Mouse (Mus musculus) cerebellum, adult 11-12 months (tissue): ENCODE measurements around the gene Rgs13.
"Not testable (repeated sequence)": the region's sequence is repeated elsewhere in the genome, so short reads cannot be mapped to it uniquely, and the experiment has no call there.

Source experiments
- DNase-seq: peaks from one replicate; pipeline ENCODE4 v3.0.0; 2022

The Rgs13 gene

DNA sequence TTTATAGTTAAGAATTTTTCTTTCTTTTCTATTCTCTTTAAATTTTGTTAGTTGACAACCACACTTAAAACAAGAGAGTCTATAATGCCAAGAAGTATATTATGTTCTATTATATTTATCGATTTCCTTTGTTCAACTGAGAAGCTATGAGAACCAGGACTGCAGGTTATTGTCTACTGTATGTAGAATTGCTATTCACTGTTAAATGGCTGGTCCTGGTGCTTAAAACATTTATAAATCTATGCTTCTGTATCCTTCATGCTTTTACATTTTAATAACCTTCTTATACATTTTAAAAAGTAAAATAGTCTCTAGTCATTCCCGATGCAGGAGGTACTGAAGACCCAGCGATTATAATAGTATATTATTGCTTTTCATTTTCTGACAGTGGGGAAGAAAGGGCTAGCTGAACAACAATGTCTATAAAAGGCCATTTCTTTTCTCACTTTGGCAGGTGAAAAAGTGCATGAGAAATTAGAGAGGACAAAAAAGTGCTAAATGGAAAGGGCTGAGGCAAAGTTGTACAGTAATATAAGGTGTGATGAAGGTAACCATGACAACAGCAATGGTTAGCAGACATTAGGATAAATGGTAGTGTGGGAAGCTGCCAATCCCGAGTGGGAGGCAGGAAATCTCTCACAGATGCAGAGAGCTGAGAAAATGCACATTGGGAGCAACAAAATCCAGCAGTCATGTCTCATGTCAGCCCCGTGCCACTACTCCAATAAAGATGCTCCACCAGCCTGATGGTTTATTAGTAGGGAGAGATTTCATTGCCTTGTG is 25.6 kb downstream of the Rgs13 start:
- DNase-seq: no peak

DNA sequence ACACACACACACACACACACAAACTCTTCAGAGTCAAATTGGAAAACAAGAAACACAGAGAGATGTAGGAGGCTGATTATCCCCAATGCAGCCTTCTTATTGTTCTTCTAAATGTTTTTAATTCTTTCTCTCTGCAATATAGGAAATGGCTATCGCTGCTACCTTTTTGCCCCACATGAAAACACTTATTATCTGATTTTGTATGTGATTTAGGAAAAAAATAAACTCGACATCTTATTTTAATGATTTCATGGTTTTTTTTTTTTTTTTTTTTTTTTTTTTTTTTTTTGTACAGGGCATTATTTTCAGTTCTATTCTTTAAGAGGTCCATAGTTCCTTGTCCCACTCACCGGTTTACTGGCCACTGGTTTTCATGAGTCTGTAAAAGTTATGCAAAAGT is 27.2 kb downstream of the Rgs13 start:
- no peak for DNase-seq

DNA sequence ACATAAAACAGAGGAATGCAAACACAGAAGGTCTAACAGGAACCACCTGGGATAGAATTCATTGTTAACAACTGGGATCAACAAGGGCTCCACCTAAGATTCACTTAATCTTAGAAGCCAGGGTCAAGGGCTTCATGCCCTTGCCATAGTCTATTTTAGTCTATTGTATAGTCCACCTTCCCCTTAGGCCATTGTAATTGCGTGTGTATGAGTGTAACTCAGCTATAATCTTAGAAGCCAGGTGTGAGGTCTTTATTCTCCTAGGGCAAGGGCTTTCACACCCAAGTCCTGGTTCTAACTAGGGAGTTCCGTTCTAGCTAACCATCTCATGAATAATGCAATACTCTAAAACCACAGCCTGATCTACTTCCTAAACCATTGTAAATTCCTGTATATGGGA is 35.8 kb downstream of the Rgs13 start:
- not testable (repeated sequence) for DNase-seq

DNA sequence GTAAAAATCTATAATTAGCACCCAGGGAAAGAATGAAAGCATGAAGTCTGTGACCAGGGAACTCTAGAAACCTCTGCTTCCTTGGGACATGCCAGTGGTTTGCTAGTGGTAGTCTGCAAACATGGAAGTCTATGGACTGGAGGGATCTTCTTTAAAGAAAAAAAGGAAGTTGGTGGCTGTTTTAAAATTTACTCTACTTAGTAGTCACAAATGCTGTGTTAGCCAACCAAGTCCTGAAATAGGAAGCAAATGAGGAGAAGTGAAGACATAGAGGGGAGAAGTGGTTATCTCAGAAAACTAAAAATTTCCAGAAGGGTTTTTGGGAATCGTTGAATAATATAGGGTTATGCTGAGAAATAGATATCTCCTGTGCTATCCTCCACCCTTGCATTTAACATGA is 37.3 kb downstream of the Rgs13 start:
- no peak for DNase-seq

DNA sequence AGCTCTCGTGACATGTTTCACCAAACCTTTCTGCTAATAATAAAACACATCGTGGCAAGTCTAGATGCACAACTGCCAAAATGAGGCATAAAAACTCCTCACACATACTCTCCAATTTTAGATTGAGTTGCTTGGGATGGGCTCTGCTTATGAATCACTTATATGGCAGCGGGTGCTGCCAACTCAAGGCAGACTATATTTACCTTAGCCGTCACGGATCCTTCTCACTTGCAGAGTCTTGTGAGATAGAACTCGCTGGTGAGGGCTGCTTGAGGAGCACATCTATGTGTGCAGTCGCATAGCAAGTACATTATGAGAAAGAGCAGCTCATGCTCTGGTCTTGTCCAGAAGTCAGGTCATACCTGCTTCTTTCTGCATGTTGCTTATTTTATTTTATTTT is 49.2 kb downstream of the Rgs13 start:
- DNase-seq: no peak

DNA sequence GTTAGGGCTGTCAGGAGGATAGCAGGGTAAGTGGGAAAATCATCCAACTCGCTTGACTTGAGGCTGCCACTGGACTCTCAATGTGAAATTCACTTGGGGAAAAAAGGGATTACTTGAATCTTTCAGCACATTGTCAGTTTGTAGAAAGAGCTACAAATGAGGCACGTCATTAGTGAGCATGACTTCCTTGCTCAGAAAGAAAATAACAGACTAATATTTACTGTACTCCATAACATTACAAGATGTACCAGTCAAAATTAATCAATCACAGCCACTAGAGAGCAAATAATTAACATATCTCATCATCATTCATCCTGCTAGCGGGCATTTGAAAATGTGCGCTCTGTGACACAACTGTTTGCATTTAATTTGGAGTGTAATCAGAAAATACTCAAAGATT is 57.1 kb downstream of the Rgs13 start:
- no peak for DNase-seq

DNA sequence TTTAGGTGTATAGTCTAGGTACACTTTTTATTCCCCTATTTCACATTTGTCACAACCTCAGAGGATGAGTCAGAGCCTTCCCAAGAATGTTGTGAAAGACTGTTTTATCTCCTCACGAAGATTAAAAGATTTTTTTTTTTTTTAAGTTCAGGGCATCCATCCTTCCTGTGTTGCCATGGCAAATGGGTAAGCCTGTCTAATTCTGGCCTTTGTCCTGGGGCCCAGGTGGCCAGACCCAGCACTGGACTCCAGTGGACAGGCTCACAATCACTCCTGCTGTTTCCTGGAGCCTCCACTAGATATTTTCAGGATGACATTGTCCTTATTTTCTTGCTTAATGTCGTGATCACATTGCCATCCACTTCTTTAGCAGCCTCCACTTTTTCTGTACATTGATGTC is 57.7 kb downstream of the Rgs13 start:
- DNase-seq: no peak

DNA sequence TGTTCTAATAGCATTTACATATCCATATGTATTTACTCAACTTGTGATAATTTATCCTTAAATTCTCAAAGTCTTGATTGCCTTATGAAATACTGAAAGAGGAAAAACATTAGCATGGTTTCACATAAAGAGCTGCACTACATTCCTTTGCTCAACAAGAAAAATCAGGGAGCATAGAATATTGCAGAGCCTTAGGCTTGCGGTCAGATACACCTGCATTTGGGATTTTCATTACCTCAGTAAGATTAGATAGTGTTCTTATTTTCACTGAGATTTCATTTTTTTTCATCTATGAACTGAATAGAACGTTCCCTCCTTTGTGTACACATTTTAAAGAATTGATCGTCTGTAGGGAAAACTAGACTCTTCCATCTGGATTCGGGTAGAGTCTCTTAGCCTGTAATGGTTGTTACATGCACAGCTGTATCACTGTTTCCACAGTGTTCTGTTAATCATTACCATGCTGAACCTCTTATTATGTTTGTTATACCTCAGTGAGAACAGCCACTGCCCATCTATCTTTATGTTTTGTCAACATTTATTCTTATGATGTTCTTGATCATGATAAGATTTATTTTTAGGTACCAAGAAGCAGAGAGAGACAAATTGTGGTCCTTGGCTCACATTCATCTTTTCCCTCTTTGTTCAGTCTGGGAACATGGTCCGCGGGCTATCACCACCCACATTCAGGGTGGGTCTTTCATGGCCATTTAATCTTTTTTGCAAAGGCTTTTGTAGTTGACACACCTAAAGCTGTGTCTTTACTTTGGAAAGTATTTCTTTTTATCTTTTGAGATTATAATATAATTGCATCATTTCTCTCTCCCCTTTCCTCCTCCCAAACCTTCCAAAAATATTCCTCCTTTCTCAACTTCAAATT is 61.1 kb downstream of the Rgs13 start:
- no peak for DNase-seq

DNA sequence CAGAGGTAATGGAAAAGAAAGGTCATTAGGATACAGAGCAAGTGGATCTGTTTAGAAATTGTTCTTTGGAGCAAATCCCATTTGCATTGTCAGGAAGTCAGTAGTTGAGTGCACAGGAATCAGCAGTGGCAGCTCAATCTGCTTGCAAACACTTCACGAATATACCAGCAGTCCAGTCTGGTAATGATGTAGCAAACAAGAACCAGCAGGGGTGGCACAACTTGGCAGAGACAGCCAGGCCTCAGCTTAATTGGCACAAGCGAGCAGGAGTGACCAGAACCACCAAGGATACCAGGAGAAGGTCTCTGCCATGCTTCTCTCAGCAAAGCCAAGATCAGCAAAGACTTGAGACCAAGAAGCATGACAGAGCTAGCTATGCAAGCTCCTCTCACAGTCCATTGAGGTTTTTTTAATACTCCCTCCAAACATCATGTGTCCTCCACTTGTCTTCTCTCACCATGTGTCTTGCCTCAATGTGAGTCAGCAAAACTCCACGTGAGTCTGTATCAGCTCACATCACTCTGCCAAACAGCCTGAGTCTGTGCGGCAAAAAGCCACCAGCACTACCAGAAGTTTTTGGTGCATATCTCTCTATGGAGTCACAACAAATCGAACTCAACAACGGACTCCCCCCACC is 63.6 kb downstream of the Rgs13 start:
- no peak for DNase-seq

DNA sequence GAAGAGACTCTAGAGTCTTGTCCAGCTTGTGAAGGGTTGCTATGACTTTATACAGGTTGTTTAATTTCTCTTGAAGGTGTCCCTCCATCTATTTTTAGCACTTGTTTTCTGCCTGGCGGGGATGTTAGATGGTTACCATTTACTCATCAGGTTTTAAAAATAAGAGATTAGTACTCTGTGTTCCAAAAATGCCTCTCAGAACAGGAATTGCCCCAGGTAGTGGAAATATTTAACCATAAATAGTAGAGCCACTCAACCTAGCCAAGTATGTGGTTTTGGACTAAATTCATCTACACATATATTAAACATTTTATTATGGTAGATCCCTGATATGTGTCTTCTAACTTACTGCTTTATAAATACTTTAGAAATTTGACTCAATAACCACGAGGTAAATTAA is 64.2 kb downstream of the Rgs13 start:
- DNase-seq: no peak

DNA sequence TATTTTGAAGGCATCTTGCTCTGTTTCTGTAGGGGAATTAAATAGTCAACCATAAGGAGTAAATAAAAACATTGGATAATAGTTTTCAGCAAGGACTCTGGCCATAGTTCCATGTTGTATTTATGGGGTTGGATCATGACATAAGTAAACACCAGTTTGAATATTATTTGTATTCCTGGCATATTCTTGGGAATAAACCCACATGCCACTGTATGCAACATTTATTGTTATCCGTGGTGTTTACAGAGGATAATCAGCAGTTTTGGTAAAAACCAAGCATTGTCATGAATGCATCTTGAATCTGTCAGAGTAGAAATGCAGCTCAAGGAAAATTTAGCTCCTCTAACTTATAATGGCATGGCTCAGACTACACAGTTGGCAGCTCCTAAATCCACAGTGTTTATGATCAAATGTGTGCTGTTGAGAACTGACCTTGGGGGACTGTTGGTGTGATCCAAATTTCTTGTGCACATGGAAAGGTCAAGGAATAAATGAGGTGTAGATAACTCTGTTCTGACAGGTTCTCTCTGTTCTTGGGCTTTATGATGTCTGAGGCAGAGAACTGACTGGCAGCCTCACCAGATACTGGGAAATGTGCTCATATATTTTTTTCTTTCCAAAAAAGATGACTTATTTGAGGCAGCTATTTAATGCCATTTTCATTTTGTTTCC is 78.4 kb downstream of the Rgs13 start:
- no peak for DNase-seq

DNA sequence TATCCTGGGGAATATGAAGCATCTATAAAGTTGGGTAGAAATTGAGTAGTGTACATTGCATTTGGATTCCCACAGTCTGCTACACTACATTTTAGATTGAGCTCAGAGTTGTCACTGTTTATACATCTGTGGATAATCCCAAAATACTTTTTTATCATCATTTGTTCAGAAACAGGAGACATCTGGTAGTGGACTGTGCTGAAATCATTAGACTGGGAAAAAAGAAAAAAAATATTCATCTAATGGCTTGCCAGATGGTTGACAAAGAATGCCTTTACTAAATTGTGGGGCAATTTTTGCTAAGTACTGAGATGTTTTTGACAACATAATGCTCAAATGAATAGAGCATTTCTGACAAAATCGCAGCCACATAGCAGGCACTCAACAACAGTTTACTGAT is 86.8 kb downstream of the Rgs13 start:
- DNase-seq: no peak
